Mouse (Mus musculus) embryonic fibroblast, embryonic 13.5 days (primary cell): Measurements from ENCODE around the gene Synrg.
A peak's percentile ranks its signal among the peaks of the same experiment; 100 is the strongest.

Source experiments
- CTCF ChIP-seq: IDR thresholded peaks from 2 replicates; pipeline ENCODE4 v1.5.1; 2011; ENCODE audit warnings: mild to moderate bottlenecking, control low read depth, low read length, moderate library complexity, borderline replicate concordance; ENCODE audit not compliant: insufficient read depth
- POLR2A ChIP-seq: IDR thresholded peaks from 2 replicates; pipeline ENCODE4 v1.6.1; 2011; ENCODE audit warnings: low read depth, mild to moderate bottlenecking, control low read depth, low read length, moderate library complexity

GRCm38 (mm10) chr11:84066927-84067645 lies 102.9 kb downstream of the Synrg start:
- TF ChIP-seq CTCF (no peak), POLR2A (peak; percentile 43)
